Mouse (Mus musculus): Measurements from ENCODE around the gene Opcml.

- TF ChIP-seq POLR2A (IDR thresholded peaks at IDR 0.05; ENCODE audit: borderline replicate concordance, control insufficient read depth, low read depth, low read length) (no peak), CTCF (IDR thresholded peaks at IDR 0.05; ENCODE audit: control insufficient read depth, insufficient read depth, low read length) (no peak)
Measured at GRCm38 (mm10) chr9:28621939-28622338, 831.4 kb downstream of the Opcml start.
